Mouse (Mus musculus) gonadal fat pad, adult 2 months (tissue): ENCODE data around the gene Znfx1. TPM values are rescaled to one million over a fixed set of nuclear protein-coding genes. Genes with fewer than 3 reads are reported as not detected.

Experiments
- DNase-seq: peaks from one replicate; pipeline ENCODE4 v3.0.0-alpha.2; 2012; ENCODE audit warnings: low read depth
- polyA plus RNA-seq: library from polyadenylated mRNA; depleted of rRNA; stranded (reverse); fragments of >200 nt; gene quantifications from 2 replicates; pipeline ENCODE4 v1.2.3, GENCODE M21; 2012

The Znfx1 gene
- polyA plus RNA-seq, 1 experiment: 58.5 TPM

- DNase-seq: no peak
Measured at GRCm38 (mm10) chr2:167071641-167072601, 9.1 kb upstream of the Znfx1 start.

- DNase-seq: no peak
Measured at GRCm38 (mm10) chr2:167071266-167071640, 8.4 kb upstream of the Znfx1 start.

- no peak for DNase-seq
Measured at GRCm38 (mm10) chr2:167070341-167070740, 7.5 kb upstream of the Znfx1 start.

- DNase-seq: no peak
Measured at GRCm38 (mm10) chr2:167067575-167067974, 4.8 kb upstream of the Znfx1 start.

- no peak for DNase-seq
Measured at GRCm38 (mm10) chr2:167066528-167067516, 4.0 kb upstream of the Znfx1 start.

GRCm38 (mm10) chr2:167066031-167066430 lies 3.2 kb upstream of the Znfx1 start:
- DNase-seq: no peak

- DNase-seq: no peak
Measured at GRCm38 (mm10) chr2:167064601-167065295, 1.9 kb upstream of the Znfx1 start.

- DNase-seq: no peak
Measured at GRCm38 (mm10) chr2:167063906-167064496, 1.2 kb upstream of the Znfx1 start.

- DNase-seq: no peak
Measured at GRCm38 (mm10) chr2:167062497-167062911, 311 bp downstream of the Znfx1 start.

- no peak for DNase-seq
Measured at GRCm38 (mm10) chr2:167061381-167062034, 1.3 kb downstream of the Znfx1 start.

- DNase-seq: no peak
Measured at GRCm38 (mm10) chr2:167060761-167061160, 2.1 kb downstream of the Znfx1 start.

- no peak for DNase-seq
Measured at GRCm38 (mm10) chr2:167060360-167060759, 2.5 kb downstream of the Znfx1 start.

GRCm38 (mm10) chr2:167059960-167060359 lies 2.9 kb downstream of the Znfx1 start:
- DNase-seq: no peak

GRCm38 (mm10) chr2:167059536-167059935 lies 3.3 kb downstream of the Znfx1 start:
- no peak for DNase-seq

- DNase-seq: no peak
Measured at GRCm38 (mm10) chr2:167058814-167059387, 3.9 kb downstream of the Znfx1 start.

GRCm38 (mm10) chr2:167058201-167058600 lies 4.6 kb downstream of the Znfx1 start:
- no peak for DNase-seq

GRCm38 (mm10) chr2:167056942-167057323 lies 5.9 kb downstream of the Znfx1 start:
- no peak for DNase-seq

GRCm38 (mm10) chr2:167056210-167056941 lies 6.4 kb downstream of the Znfx1 start:
- no peak for DNase-seq

- DNase-seq: no peak
Measured at GRCm38 (mm10) chr2:167055386-167055785, 7.4 kb downstream of the Znfx1 start.
